ENCODE assay signal across 11 mouse cellular contexts in the genomic region with DNA sequence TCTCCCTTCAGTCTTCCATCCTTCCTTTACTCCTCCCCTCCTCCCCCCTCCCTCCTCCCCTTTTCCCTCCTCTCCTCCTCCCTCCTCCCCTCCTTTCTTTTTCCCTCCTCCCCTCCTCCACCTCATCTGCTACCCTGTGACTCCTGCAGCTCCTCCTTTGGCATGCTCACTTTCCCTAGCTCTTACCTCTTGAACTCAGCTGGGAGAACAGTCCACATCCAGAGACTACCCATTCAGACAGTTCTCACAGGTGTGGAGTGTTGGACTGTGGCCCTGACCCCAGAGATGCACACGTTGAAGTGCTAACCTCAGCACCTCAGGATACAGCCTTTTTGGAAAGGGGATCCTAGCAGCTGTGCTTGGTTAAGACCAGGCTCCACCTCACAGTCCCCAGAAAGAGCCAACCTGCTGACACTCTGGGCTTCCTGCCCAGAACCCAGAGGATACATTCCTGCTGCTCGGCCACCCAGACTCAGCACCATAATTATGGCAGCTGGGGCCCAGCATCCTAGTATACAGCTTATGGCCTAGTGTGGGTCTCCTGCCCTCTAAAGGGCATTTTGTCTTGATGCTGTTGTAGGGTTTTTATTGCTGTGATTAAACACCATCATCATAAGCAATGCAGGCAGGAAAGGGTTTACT. TPM values are rescaled to one million over a fixed set of nuclear protein-coding genes. Genes with fewer than 3 reads are reported as not detected.
DNase-seq lines count a peak whose midpoint lies in the region; ATAC-seq and TF ChIP-seq lines count a peak whose summit lies in the region.
"Had no signal": no experiment of that assay in that cellular context is flagged by ENCODE, and none has a peak within 500 bp of the region (broad histone marks: within the 10 kb centered on the region; RNA-seq: fewer than 3 reads in every experiment).

No protein-coding gene starts in this region.

- DNase-seq in heart, postnatal 4 days: peak; percentile 56
- no peak for DNase-seq in heart, postnatal 25 days (ENCODE audit: low spot score)
- peak; percentile 88 for DNase-seq in Muller cell, postnatal 12 days (ENCODE audit: inconsistent ontology term)
- DNase-seq in gastrocnemius, adult 2 months: peak; percentile 71
- peak; percentile 82 for DNase-seq in kidney, postnatal 0 days (ENCODE audit: low spot score)
- no peak for DNase-seq in thymus, postnatal 36 days
- no peak for DNase-seq in ovary, adult 18-20 months (ENCODE audit: low spot score)
- DNase-seq in embryo, embryonic 11 days: no peak
- DNase-seq: adrenal gland, postnatal 14 days; lung, adult 18-20 months had no signal

- H3K27ac ChIP-seq in gastrocnemius, adult 2 months: no peak overlapping the region
- no peak overlapping the region for H3K27ac ChIP-seq in kidney, postnatal 0 days

- H3K36me3 ChIP-seq in kidney, postnatal 0 days (ENCODE audit: insufficient read depth, low read length): no peaks in the 10 kb centered on the region

- no peaks in the 10 kb centered on the region for H3K4me1 ChIP-seq in kidney, postnatal 0 days (replicated peaks; ENCODE audit: insufficient read depth, low read length)

- 24% methylated on average over 2 of the region's 2 CpGs for WGBS in kidney, postnatal 0 days

- H3K9me3 ChIP-seq in kidney, postnatal 0 days (replicated peaks; ENCODE audit: low read length): no peaks in the 10 kb centered on the region

- H3K4me3 ChIP-seq in gastrocnemius, adult 2 months: no peak overlapping the region
- no peak overlapping the region for H3K4me3 ChIP-seq in kidney, postnatal 0 days (replicated peaks; ENCODE audit: low read depth, low read length)

- peak; percentile 89 for ATAC-seq in kidney, postnatal 0 days (replicated peaks; ENCODE audit: low FRiP score, low read depth)

- H3K9ac ChIP-seq in kidney, postnatal 0 days (ENCODE audit: low read depth, low read length): no peak overlapping the region

- H3K27me3 ChIP-seq in kidney, postnatal 0 days (ENCODE audit: insufficient read depth, low read length): no peaks in the 10 kb centered on the region

- TF ChIP-seq CTCF in gastrocnemius, adult 2 months (IDR thresholded peaks at IDR 0.05): no peak
- TF ChIP-seq CTCF in kidney, postnatal 0 days (IDR thresholded peaks at IDR 0.05; ENCODE audit: low read depth): peak; percentile 54

- intact Hi-C loops in heart, postnatal 25 days (cut with DNase I): no loop called here
- intact Hi-C loops in gastrocnemius, adult 2 months (cut with DNase I): no loop called here

- H3K4me2 ChIP-seq in kidney, postnatal 0 days (ENCODE audit: low read length): no peak overlapping the region

RNA-seq across cellular contexts. Expression of gene Iqca, which starts 41.9 kb away (rescaled TPM):
- total RNA-seq in heart, postnatal 4 days (2021): not detected
- total RNA-seq in heart, postnatal 25 days (2021): not detected
- not detected for total RNA-seq in gastrocnemius, adult 2 months (2021)
- polyA plus RNA-seq in kidney, postnatal 0 days (2015; fragmentation: Nextera tagmentation; extraction: Ambion mirVana): 0.09 TPM in 1 of 2 replicates, not detected in the other
- total RNA-seq: adrenal gland, postnatal 14 days; common myeloid progenitor, adult 5-6 weeks had no signal

Comparison
In these comparisons a context has a peak if more than half of its experiments do, and no peak if none do; other contexts are left out.
1. DNase-seq: peak in heart, postnatal 4 days (single experiment), Muller cell, postnatal 12 days (single experiment), gastrocnemius, adult 2 months (single experiment) and kidney, postnatal 0 days (single experiment); none in heart, postnatal 25 days (single experiment), thymus, postnatal 36 days (0 of 2), ovary, adult 18-20 months (single experiment) and embryo, embryonic 11 days (single experiment).